In genomic region chr6:86370764-86371339, GRCm38 (mm10) we compare ENCODE assay signal across 8 mouse cellular contexts. TPM values are rescaled to one million over a fixed set of nuclear protein-coding genes. Genes with fewer than 3 reads are reported as not detected.
A peak's percentile ranks its signal among the peaks of the same experiment; 100 is the strongest.
DNase-seq lines count a peak whose midpoint lies in the region; ATAC-seq and TF ChIP-seq lines count a peak whose summit lies in the region.

Gene Snrpg (plus strand): TSS chr6:86371304.

- no peak for DNase-seq in cerebellum, adult 2 months
- DNase-seq in cerebellum, postnatal 36 days: no peak
- DNase-seq in heart, postnatal 14 days: no peak
- no peak for DNase-seq in right cerebral cortex, postnatal 25 days

- TF ChIP-seq POLR2A in cerebellum, adult 2 months (IDR thresholded peaks at IDR 0.05; ENCODE audit: borderline replicate concordance, insufficient read depth, low read length): no peak
- TF ChIP-seq POLR2A in ES-Bruce4 (IDR thresholded peaks at IDR 0.05; ENCODE audit: insufficient read depth, low read length): no peak

- ATAC-seq in erythroblast, adult 5-6 weeks (replicated peaks; ENCODE audit: low FRiP score, poor library complexity, severe bottlenecking): peak; percentile 53
- ATAC-seq in limb, embryonic 12.5 days (ENCODE audit: insufficient number of reproducible peaks, insufficient read depth, low FRiP score, low TSS enrichment, low read depth): peak; percentile 33; the same call in 1 of the 2 replicates
- ATAC-seq in neural tube, embryonic 13.5 days (ENCODE audit: low read depth): peak; percentile 29; the same call in 1 of the 2 replicates

- peaks cover 4% of the 10 kb centered on the region for H3K4me1 ChIP-seq in cerebellum, adult 2 months (ENCODE audit: control insufficient read depth, insufficient read depth, low read length)
- H3K4me1 ChIP-seq in ES-Bruce4 (ENCODE audit: control insufficient read depth, insufficient read depth, low read length): no peaks in the 10 kb centered on the region
- H3K4me1 ChIP-seq in limb, embryonic 12.5 days (replicated peaks): peaks cover 28% of the 10 kb centered on the region
- H3K4me1 ChIP-seq in neural tube, embryonic 13.5 days (replicated peaks): peaks cover 38% of the 10 kb centered on the region

- H3K36me3 ChIP-seq in ES-Bruce4 (ENCODE audit: control insufficient read depth, insufficient read depth, low read length, poor library complexity, severe bottlenecking): peaks cover 26% of the 10 kb centered on the region
- peaks cover 34% of the 10 kb centered on the region for H3K36me3 ChIP-seq in limb, embryonic 12.5 days
- peaks cover 15% of the 10 kb centered on the region for H3K36me3 ChIP-seq in neural tube, embryonic 13.5 days

- no peak for TF ChIP-seq CTCF in cerebellum, adult 2 months (IDR thresholded peaks at IDR 0.05; ENCODE audit: borderline replicate concordance, insufficient read depth, low read depth, low read length)
- no peak for TF ChIP-seq CTCF in ES-Bruce4 (IDR thresholded peaks at IDR 0.05; ENCODE audit: low read depth, low read length)

- H3K4me3 ChIP-seq in cerebellum, adult 2 months (replicated peaks; ENCODE audit: insufficient read depth, low read depth, low read length): peak within 1 kb of the TSS; percentile 74
- peak within 1 kb of the TSS; percentile 96 for H3K4me3 ChIP-seq in ES-Bruce4 (ENCODE audit: low read depth, low read length)
- peak within 1 kb of the TSS; percentile 72 for H3K4me3 ChIP-seq in limb, embryonic 12.5 days (replicated peaks)
- H3K4me3 ChIP-seq in neural tube, embryonic 13.5 days: peak within 1 kb of the TSS; percentile 76

- peak within 1 kb of the TSS; percentile 87 for H3K9ac ChIP-seq in ES-Bruce4 (ENCODE audit: low read depth, poor library complexity, severe bottlenecking)
- peak within 1 kb of the TSS; percentile 80 for H3K9ac ChIP-seq in limb, embryonic 12.5 days (replicated peaks)
- peak within 1 kb of the TSS; percentile 84 for H3K9ac ChIP-seq in neural tube, embryonic 13.5 days

- no peak for TF ChIP-seq EP300 in ES-Bruce4 (IDR thresholded peaks at IDR 0.05; ENCODE audit: insufficient read depth, low read depth, low read length)

- H3K9me3 ChIP-seq in ES-Bruce4 (replicated peaks; ENCODE audit: control insufficient read depth, insufficient read depth, low read length, poor library complexity, severe bottlenecking): no peaks in the 10 kb centered on the region
- H3K9me3 ChIP-seq in limb, embryonic 12.5 days: no peaks in the 10 kb centered on the region
- H3K9me3 ChIP-seq in neural tube, embryonic 13.5 days: no peaks in the 10 kb centered on the region

- intact Hi-C loops in heart, postnatal 14 days (cut with DNase I): no loop called here

- H3K27ac ChIP-seq in cerebellum, adult 2 months (ENCODE audit: insufficient read depth, low read length): peak within 1 kb of the TSS; percentile 23; the same call in 1 of the 2 replicates
- H3K27ac ChIP-seq in ES-Bruce4 (ENCODE audit: insufficient read depth, low read length): peak within 1 kb of the TSS; percentile 7; the same call in 1 of the 2 replicates
- H3K27ac ChIP-seq in limb, embryonic 12.5 days: peak within 1 kb of the TSS; percentile 91
- H3K27ac ChIP-seq in neural tube, embryonic 13.5 days (replicated peaks): peak within 1 kb of the TSS; percentile 95

- peak within 1 kb of the TSS; percentile 92 for H3K4me2 ChIP-seq in limb, embryonic 12.5 days
- peak within 1 kb of the TSS; percentile 74 for H3K4me2 ChIP-seq in neural tube, embryonic 13.5 days

- H3K27me3 ChIP-seq in cerebellum, adult 2 months (ENCODE audit: control insufficient read depth, insufficient read depth, low read length): no peaks in the 10 kb centered on the region
- no peaks in the 10 kb centered on the region for H3K27me3 ChIP-seq in ES-Bruce4 (ENCODE audit: control insufficient read depth, insufficient read depth, low read length, poor library complexity, severe bottlenecking)
- H3K27me3 ChIP-seq in limb, embryonic 12.5 days: no peaks in the 10 kb centered on the region
- no peaks in the 10 kb centered on the region for H3K27me3 ChIP-seq in neural tube, embryonic 13.5 days

- 17% methylated on average over 15 of the region's 15 CpGs for whole genome bisulfite sequencing in cerebellum, adult 2 months
- 20% methylated on average over 15 of the region's 15 CpGs for WGBS in limb, embryonic 12.5 days
- WGBS in neural tube, embryonic 13.5 days: 16% methylated on average over 15 of the region's 15 CpGs

RNA-seq across cellular contexts. Expression of gene Snrpg, which starts in this region (rescaled TPM):
- polyA plus RNA-seq in cerebellum, adult 2 months (2012; rRNA removed): 62.2 and 74.2 TPM in 2 replicates
- polyA plus RNA-seq in ES-Bruce4 (2011; ENCODE audit: insufficient read depth, insufficient read length, low read depth, missing spikeins): 201 and 274 TPM in 2 replicates
- 41.4 and 60.7 TPM in 2 replicates for total RNA-seq in erythroblast, adult 5-6 weeks (2015; ENCODE audit: low replicate concordance)
- total RNA-seq in erythroblast, adult 5-6 weeks (2017; ENCODE audit: low replicate concordance): 11.2 and 26.3 TPM in 2 replicates
- total RNA-seq in heart, postnatal 14 days (2021): 10 to 100 TPM; 51.1 to 52.4 TPM
- polyA plus RNA-seq in limb, embryonic 12.5 days (2016; fragmentation: Nextera tagmentation; extraction: Ambion mirVana): 790 and 833 TPM in 2 replicates
- 397 and 429 TPM in 2 replicates for polyA plus RNA-seq in neural tube, embryonic 13.5 days (2015; fragmentation: Nextera tagmentation; extraction: Ambion mirVana)

Comparison
In these comparisons a context has a peak if more than half of its experiments do, and no peak if none do; other contexts are left out.
1. H3K27ac ChIP-seq: peak in every context shown above with its lines; median percentile 95 in neural tube, embryonic 13.5 days; 91 in limb, embryonic 12.5 days; 23 in cerebellum, adult 2 months; 7 in ES-Bruce4.